Mouse (Mus musculus) mature B cell (primary cell): ENCODE measurements around the gene Grcc10.

Experiments
- in situ Hi-C: fragments of 300-500 bp; cut with MboI; formaldehyde crosslinking; loops from 2 replicates; pipeline ENCODE4 v1.14.3; 2019

Gene Grcc10

GRCm38 (mm10) chr6:124731038-124731437, 10.1 kb downstream of the Grcc10 start:
- in situ Hi-C loops, result no loop called here

GRCm38 (mm10) chr6:124729850-124730705, 11.1 kb downstream of the Grcc10 start:
- in situ Hi-C loops, result no loop called here

- in situ Hi-C loops, result no loop called here
Observed at GRCm38 (mm10) chr6:124728621-124729020, 12.6 kb downstream of the Grcc10 start.

GRCm38 (mm10) chr6:124724472-124724871, 16.7 kb downstream of the Grcc10 start:
- in situ Hi-C loops, result no loop called here

GRCm38 (mm10) chr6:124723541-124723940, 17.6 kb downstream of the Grcc10 start:
- in situ Hi-C loops, result no loop called here

GRCm38 (mm10) chr6:124722876-124723473, 18.2 kb downstream of the Grcc10 start:
- in situ Hi-C loops, result no loop called here

- in situ Hi-C loops, result no loop called here
Observed at GRCm38 (mm10) chr6:124720904-124721303, 20.3 kb downstream of the Grcc10 start.

- in situ Hi-C loops, result loop anchor here (10.0 kb wide), 1 partner anchor 315 kb away; the partner anchor contains the start of gene Ing4
Observed at GRCm38 (mm10) chr6:124719354-124719978, 21.7 kb downstream of the Grcc10 start.

- in situ Hi-C loops, result loop anchor here (10.0 kb wide), 1 partner anchor 316 kb away; the partner anchor contains the start of gene Ing4
Observed at GRCm38 (mm10) chr6:124718703-124719102, 22.5 kb downstream of the Grcc10 start.

GRCm38 (mm10) chr6:124717968-124718367, 23.2 kb downstream of the Grcc10 start:
- in situ Hi-C loops, result loop anchor here (10.0 kb wide), 1 partner anchor 317 kb away; the partner anchor contains the start of gene Ing4

GRCm38 (mm10) chr6:124716864-124717490, 24.2 kb downstream of the Grcc10 start:
- in situ Hi-C loops, result loop anchor here (10.0 kb wide), 1 partner anchor 318 kb away; the partner anchor contains the start of gene Ing4

GRCm38 (mm10) chr6:124712918-124713317, 28.3 kb downstream of the Grcc10 start:
- in situ Hi-C loops, result loop anchor here (10.0 kb wide), 1 partner anchor 322 kb away; the partner anchor contains the start of gene Ing4

- in situ Hi-C loops, result loop anchor here (10.0 kb wide), 1 partner anchor 323 kb away; the partner anchor contains the start of gene Ing4
Observed at GRCm38 (mm10) chr6:124711824-124712782, 29.1 kb downstream of the Grcc10 start, which contains the start of the genes Emg1 and Phb2. Gene Emg1, minus strand, starts transcription at chr6:124712178. Gene Phb2, plus strand, starts transcription at chr6:124712336.

- in situ Hi-C loops, result no loop called here
Observed at GRCm38 (mm10) chr6:124708289-124708889, 32.8 kb downstream of the Grcc10 start.

GRCm38 (mm10) chr6:124706061-124706627, 35.0 kb downstream of the Grcc10 start:
- in situ Hi-C loops, result no loop called here

GRCm38 (mm10) chr6:124704417-124704816, 36.8 kb downstream of the Grcc10 start:
- in situ Hi-C loops, result no loop called here

- in situ Hi-C loops, result no loop called here
Observed at GRCm38 (mm10) chr6:124703789-124704188, 37.4 kb downstream of the Grcc10 start.

GRCm38 (mm10) chr6:124702784-124703103, 38.4 kb downstream of the Grcc10 start:
- in situ Hi-C loops, result no loop called here

- in situ Hi-C loops, result no loop called here
Observed at GRCm38 (mm10) chr6:124702102-124702783, 38.9 kb downstream of the Grcc10 start.
